Mouse (Mus musculus) intestine, postnatal 0 days (tissue): ENCODE measurements around the gene Rfx8. TPM values are rescaled to one million over a fixed set of nuclear protein-coding genes. Genes with fewer than 3 reads are reported as not detected.

ENCODE experiments used
- ATAC-seq: fragments of 200-750 bp; cut with Nextera tagmentation; 2 replicates; pipeline ENCODE4 v1.8.0; 2017; ENCODE audit warnings: mild to moderate bottlenecking, moderate TSS enrichment, moderate library complexity
- H3K27ac ChIP-seq: fragments of 300-500 bp; sonication (generic); 2 replicates; pipeline ENCODE4 v1.5.1; 2014; ENCODE audit warnings: mild to moderate bottlenecking, low read depth, low read length, moderate library complexity
- H3K27me3 ChIP-seq: fragments of 300-500 bp; sonication (generic); replicated peaks from 2 replicates; pipeline ENCODE4 v1.6.1; 2014; ENCODE audit warnings: low read length, mixed read lengths; ENCODE audit not compliant: control insufficient read depth, insufficient read depth
- H3K36me3 ChIP-seq: fragments of 300-500 bp; sonication (generic); 2 replicates; pipeline ENCODE4 v1.6.1; 2014; ENCODE audit warnings: mild to moderate bottlenecking, moderate library complexity; ENCODE audit not compliant: control insufficient read depth, insufficient read depth
- H3K4me1 ChIP-seq: fragments of 300-500 bp; sonication (generic); replicated peaks from 2 replicates; pipeline ENCODE4 v1.6.1; 2014; ENCODE audit warnings: antibody characterized with exemption, low read length, mixed read lengths; ENCODE audit not compliant: control insufficient read depth, insufficient read depth
- H3K4me2 ChIP-seq: fragments of 300-500 bp; sonication (generic); replicated peaks from 2 replicates; pipeline ENCODE4 v1.6.1; 2014; ENCODE audit warnings: low read depth, mild to moderate bottlenecking, moderate library complexity
- H3K4me3 ChIP-seq: fragments of 300-500 bp; sonication (generic); 2 replicates; pipeline ENCODE4 v1.5.1; 2014; ENCODE audit warnings: low read depth, low read length
- H3K9ac ChIP-seq: fragments of 300-500 bp; sonication (generic); 2 replicates; pipeline ENCODE4 v1.6.1; 2014; ENCODE audit warnings: mild to moderate bottlenecking, low read depth, low read length
- H3K9me3 ChIP-seq: fragments of 300-500 bp; sonication (generic); 2 replicates; pipeline ENCODE4 v1.6.1; 2016; ENCODE audit warnings: mixed run types; ENCODE audit not compliant: control insufficient read depth
- CTCF ChIP-seq: sonication (generic); IDR thresholded peaks from 2 replicates; pipeline ENCODE4 v1.5.1; 2016; ENCODE audit warnings: low read depth, mild to moderate bottlenecking, control low read depth, antibody characterized with exemption, moderate library complexity
- WGBS: fragments of 180-500 bp; shearing (Covaris S2); extraction: QIAGEN DNeasy Blood & Tissue Kit; methylation state at CpG from one replicate; pipeline ENCODE4 v1.1.7; 2014; 5-methylcytosine and 5-hydroxymethylcytosine counted together
- polyA plus RNA-seq: library from polyadenylated mRNA; unstranded; fragments of >200 nt; fragmentation: Nextera tagmentation; extraction: Ambion mirVana; gene quantifications from 2 replicates; pipeline ENCODE4 v1.2.1, GENCODE M21; 2015

The Rfx8 gene
- polyA plus RNA-seq, 1 experiment from 2014 or later: 0.16 TPM

DNA sequence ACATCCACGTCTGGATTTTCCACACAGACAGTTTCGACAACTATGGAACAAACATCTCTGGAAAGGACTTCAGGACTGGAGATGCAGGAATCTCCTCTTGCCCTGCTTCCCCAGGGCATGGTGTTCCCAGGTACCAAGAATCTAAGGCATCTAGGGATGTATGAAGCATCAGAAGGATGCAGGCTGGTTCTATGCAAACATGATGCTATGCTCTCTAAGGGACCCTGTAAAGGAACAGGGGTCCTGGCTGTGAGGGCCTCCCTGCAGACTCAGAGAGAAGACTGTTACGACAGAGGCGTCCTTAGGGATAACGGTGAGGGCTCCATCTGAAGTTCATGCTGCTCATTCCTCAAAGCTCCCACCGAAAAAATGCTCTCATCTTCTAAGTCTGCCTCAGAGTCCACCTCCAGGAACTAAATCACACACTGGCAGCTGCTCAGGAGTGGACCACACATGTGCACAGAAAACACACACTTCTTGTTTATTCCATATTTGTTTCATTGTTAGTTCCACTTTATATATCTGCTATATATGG, 39.5 kb upstream of the Rfx8 start:
- Histone ChIP-seq H3K36me3 (no peaks in the 10 kb centered on the region), H3K4me1 (peaks cover 6% of the 10 kb centered on the region), H3K4me3 (no peak overlapping the region), H3K27me3 (no peaks in the 10 kb centered on the region), H3K4me2 (no peak overlapping the region), H3K27ac (no peak overlapping the region), H3K9me3 (no peaks in the 10 kb centered on the region), H3K9ac (no peak overlapping the region)
- ATAC-seq: no peak
- no peak for TF ChIP-seq CTCF
- 70% methylated on average over 6 of the region's 6 CpGs for WGBS

DNA sequence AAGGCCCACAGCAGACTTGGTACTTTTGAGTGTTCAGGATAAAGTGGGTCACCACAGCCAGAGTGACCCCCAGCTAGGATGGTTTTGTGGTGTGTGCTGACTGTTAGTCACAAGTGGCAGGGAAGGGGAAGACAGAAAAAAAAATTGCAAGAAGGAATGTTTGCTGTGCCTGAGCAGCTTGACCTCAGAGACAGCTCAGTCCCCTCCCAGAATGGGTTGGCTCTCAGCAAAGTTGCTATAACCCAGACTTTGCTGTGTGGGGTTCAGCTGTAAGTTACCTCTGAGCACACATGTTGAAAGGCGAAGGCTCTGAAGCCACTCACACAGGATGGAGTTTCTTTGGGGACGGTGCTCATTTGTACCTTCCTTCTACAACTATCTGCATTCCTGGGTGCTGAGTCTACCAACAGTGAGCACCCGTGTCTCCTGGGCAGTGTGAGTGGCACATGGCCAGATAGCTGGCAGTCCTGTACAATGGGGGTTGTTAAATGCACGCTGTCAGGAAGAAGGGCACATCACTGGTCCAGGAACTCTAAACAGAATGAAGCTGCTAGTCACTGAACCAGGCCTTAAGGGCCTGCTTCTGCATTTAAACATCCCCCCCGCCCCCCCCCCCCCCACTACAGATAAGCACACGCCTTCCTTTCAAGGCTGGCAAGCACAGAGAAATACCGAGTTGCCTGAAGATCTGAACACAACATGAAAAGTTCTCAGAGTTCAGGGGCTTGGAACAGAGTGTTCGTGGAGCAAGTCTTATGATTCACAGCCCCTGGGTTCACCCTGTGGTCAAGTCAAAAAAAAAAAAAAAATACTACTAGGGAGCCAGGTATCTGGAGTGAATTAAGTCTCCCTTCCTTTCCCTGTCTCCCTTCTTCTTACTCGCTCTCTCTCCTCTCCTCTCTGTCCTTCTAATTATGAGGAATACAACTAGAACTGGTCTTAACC, 38.7 kb upstream of the Rfx8 start:
- no peaks in the 10 kb centered on the region for H3K9me3 ChIP-seq
- WGBS: 47% methylated on average over 9 of the region's 9 CpGs
- H3K27ac ChIP-seq: no peak overlapping the region

DNA sequence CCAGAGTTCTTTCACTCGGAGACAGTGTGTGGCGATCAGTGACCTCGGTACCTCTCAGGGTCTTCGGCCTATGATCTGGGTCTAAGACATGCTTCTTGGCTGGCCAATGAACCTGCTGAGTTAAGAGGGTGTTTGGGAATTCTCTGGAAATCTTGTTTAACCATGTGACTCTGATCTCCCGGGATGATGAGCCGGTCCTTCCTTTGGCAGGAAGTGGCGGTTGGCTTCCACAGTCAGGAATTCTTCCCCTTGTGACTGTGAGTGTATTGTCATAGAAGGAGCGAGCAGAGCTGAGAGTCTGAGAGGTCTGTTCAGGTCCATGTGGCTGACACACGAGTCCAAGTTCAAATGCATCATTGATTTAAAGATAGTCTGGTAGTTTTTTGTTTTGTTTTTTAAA, 37.4 kb upstream of the Rfx8 start:
- H3K4me2 ChIP-seq: no peak overlapping the region
- no peaks in the 10 kb centered on the region for H3K9me3 ChIP-seq
- no peak overlapping the region for H3K9ac ChIP-seq
- no peak overlapping the region for H3K27ac ChIP-seq
- H3K36me3 ChIP-seq: no peaks in the 10 kb centered on the region
- TF ChIP-seq CTCF: no peak
- H3K27me3 ChIP-seq: no peaks in the 10 kb centered on the region
- ATAC-seq: no peak
- 68% methylated on average over 9 of the region's 9 CpGs for WGBS
- no peak overlapping the region for H3K4me3 ChIP-seq
- H3K4me1 ChIP-seq: peaks cover 6% of the 10 kb centered on the region

More for the DNA sequence above, 38.7 kb upstream of the Rfx8 start:
- ATAC-seq: no peak
- H3K36me3 ChIP-seq: no peaks in the 10 kb centered on the region
- H3K4me3 ChIP-seq: no peak overlapping the region
- peaks cover 6% of the 10 kb centered on the region for H3K4me1 ChIP-seq
- no peak overlapping the region for H3K9ac ChIP-seq
- no peak overlapping the region for H3K4me2 ChIP-seq
- no peaks in the 10 kb centered on the region for H3K27me3 ChIP-seq
- no peak for TF ChIP-seq CTCF

DNA sequence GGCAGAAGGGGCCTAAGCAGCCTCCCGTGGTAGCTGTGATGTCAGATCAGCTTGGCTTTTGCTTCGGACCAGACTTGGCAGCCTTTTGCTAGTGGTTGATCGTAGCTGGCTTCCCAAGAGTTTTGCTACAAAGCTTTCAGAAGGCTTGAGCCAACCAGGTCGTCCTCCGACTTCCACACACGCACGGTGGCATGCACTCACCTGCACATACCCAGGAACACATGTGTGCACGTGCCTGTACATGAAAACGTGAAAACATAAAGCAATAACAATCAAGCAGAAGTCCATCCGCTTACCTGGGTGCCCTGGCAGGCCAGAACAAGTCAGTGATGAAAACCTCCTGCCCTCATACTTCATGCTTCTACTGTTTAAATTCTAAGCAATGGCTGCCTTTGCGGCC, 36.2 kb upstream of the Rfx8 start:
- Histone ChIP-seq H3K36me3 (no peaks in the 10 kb centered on the region), H3K4me2 (no peak overlapping the region), H3K4me1 (peaks cover 6% of the 10 kb centered on the region), H3K9me3 (no peaks in the 10 kb centered on the region), H3K27me3 (no peaks in the 10 kb centered on the region), H3K9ac (no peak overlapping the region), H3K4me3 (no peak overlapping the region), H3K27ac (no peak overlapping the region)
- WGBS: 90% methylated on average over 11 of the region's 11 CpGs
- ATAC-seq: no peak
- TF ChIP-seq CTCF: no peak

DNA sequence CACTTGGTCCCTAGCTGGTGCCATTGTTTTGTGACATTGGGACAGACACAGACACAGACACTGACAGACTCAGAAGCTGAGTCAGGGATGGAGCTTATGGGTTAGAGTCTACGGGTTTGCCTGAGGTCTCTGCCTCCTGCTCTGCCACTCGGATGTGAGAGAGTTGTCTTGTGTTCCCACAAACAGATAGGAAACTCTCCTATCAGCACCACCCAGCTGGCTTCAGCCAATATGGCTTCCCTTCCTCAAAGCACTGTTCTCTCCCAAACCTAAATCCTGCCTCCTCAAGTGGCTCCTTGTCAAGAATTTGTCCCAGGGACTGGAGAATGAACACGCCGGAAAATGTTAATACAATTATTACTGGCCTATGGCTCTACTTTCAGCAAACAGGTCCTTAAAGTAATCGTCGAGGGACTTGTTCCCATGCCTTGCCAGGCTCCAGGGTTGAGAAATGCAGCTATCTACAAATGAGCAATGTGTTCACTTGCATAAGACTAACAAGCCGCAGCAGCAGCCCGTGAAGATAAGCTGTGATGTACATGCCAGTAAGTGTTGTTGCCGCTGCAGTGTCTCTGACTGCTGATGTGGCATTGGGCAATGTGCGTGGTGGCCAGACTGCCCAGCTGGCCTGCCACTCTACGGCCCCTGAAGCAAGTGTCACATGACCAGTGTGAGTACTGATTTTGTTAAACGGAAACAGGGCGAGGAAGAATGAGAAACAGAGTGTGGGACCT, 33.6 kb upstream of the Rfx8 start:
- Histone ChIP-seq H3K4me2 (no peak overlapping the region), H3K4me1 (no peaks in the 10 kb centered on the region; the same call in 1 of the 2 replicates), H3K36me3 (no peaks in the 10 kb centered on the region), H3K9ac (no peak overlapping the region), H3K9me3 (no peaks in the 10 kb centered on the region), H3K27ac (no peak overlapping the region), H3K4me3 (no peak overlapping the region), H3K27me3 (no peaks in the 10 kb centered on the region)
- no peak for TF ChIP-seq CTCF
- ATAC-seq: peak; percentile 57
- 59% methylated on average over 13 of the region's 13 CpGs for WGBS

DNA sequence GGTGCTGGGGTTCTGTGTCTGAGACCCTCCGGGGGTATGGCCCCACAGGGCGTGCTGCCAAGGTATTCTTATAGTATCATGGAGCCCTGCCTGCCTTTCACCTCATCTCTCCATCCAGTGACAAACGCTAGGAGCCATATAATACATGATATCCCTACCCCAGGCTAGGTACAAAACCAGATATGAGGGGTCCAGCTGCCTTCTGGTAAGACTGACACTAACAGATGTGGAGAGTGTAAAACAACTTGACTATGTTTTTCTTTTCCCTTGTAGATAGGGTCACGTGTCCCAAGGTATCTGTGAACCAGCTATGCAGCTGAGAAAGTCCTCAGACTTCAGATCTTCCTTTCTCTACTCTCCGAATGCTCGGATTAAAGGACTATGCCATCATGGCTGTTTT, 30.7 kb upstream of the Rfx8 start:
- H3K4me3 ChIP-seq: no peak overlapping the region
- TF ChIP-seq CTCF: no peak
- no peak for ATAC-seq
- no peak overlapping the region for H3K4me2 ChIP-seq
- H3K9me3 ChIP-seq: no peaks in the 10 kb centered on the region
- 88% methylated on average over 6 of the region's 6 CpGs for WGBS
- H3K9ac ChIP-seq: no peak overlapping the region
- H3K4me1 ChIP-seq: no peaks in the 10 kb centered on the region; the same call in 1 of the 2 replicates
- H3K27ac ChIP-seq: no peak overlapping the region
- no peaks in the 10 kb centered on the region for H3K36me3 ChIP-seq
- no peaks in the 10 kb centered on the region for H3K27me3 ChIP-seq
